Mouse (Mus musculus) brain, adult 2 months (tissue): ENCODE data around the gene Synpo2.
A peak's percentile ranks its signal among the peaks of the same experiment; 100 is the strongest.

Source experiments
- DNase-seq: peaks from one replicate; pipeline ENCODE4 v3.0.0; 2011; ENCODE audit warnings: low read depth, low spot score

Synpo2 gene

GRCm38 (mm10) chr3:123205065-123205464 lies 30.9 kb downstream of the Synpo2 start:
- DNase-seq, result no peak

- peak; percentile 20 for DNase-seq
These were observed 31.3 kb downstream of the Synpo2 start for GRCm38 (mm10) chr3:123204658-123205057.

- DNase-seq, result no peak
These were observed 34.2 kb downstream of the Synpo2 start for GRCm38 (mm10) chr3:123201798-123202197.

- DNase-seq, result no peak
These were observed 42.2 kb downstream of the Synpo2 start for GRCm38 (mm10) chr3:123193740-123194139.

- DNase-seq, result no peak
These were observed 44.3 kb downstream of the Synpo2 start for GRCm38 (mm10) chr3:123191602-123192001.

- DNase-seq, result no peak
These were observed 45.6 kb downstream of the Synpo2 start for GRCm38 (mm10) chr3:123190329-123190728.

- no peak for DNase-seq
These were observed 46.1 kb downstream of the Synpo2 start for GRCm38 (mm10) chr3:123189826-123190225.

GRCm38 (mm10) chr3:123188616-123189230 lies 47.2 kb downstream of the Synpo2 start:
- DNase-seq, result no peak

GRCm38 (mm10) chr3:123187370-123188124 lies 48.4 kb downstream of the Synpo2 start:
- DNase-seq, result peak; percentile 6

- no peak for DNase-seq
These were observed 50.6 kb downstream of the Synpo2 start for GRCm38 (mm10) chr3:123185238-123185925.

- no peak for DNase-seq
These were observed 51.7 kb downstream of the Synpo2 start for GRCm38 (mm10) chr3:123184281-123184680.

- DNase-seq, result no peak
These were observed 56.4 kb downstream of the Synpo2 start for GRCm38 (mm10) chr3:123179508-123179907.

- no peak for DNase-seq
These were observed 56.9 kb downstream of the Synpo2 start for GRCm38 (mm10) chr3:123179041-123179440.

GRCm38 (mm10) chr3:123178420-123178819 lies 57.5 kb downstream of the Synpo2 start:
- DNase-seq, result no peak

GRCm38 (mm10) chr3:123176366-123177334 lies 59.3 kb downstream of the Synpo2 start:
- no peak for DNase-seq

- no peak for DNase-seq
These were observed 60.8 kb downstream of the Synpo2 start for GRCm38 (mm10) chr3:123175142-123175541.

GRCm38 (mm10) chr3:123174379-123174697 lies 61.6 kb downstream of the Synpo2 start:
- no peak for DNase-seq

GRCm38 (mm10) chr3:123173553-123174378 lies 62.2 kb downstream of the Synpo2 start:
- no peak for DNase-seq

GRCm38 (mm10) chr3:123172151-123172550 lies 63.8 kb downstream of the Synpo2 start:
- DNase-seq, result no peak

- DNase-seq, result no peak
These were observed 66.6 kb downstream of the Synpo2 start for GRCm38 (mm10) chr3:123169398-123169797.

- peak; percentile 80 for DNase-seq
These were observed 67.1 kb downstream of the Synpo2 start for GRCm38 (mm10) chr3:123168815-123169214.
